Mouse (Mus musculus) retina, postnatal 7 days (tissue): ENCODE results near the gene Rrp7a.

Experiments
- DNase-seq: peaks from one replicate; pipeline ENCODE4 v3.0.0-alpha.2; 2012; ENCODE audit warnings: low read depth, low spot score

Rrp7a gene

GRCm38 (mm10) chr15:83122566-83123145 is at the start of gene Rrp7a:
Rrp7a (minus strand) TSS chr15:83122801.
- DNase-seq, result peak; percentile 73

GRCm38 (mm10) chr15:83171712-83172481 is 49.3 kb upstream of the Rrp7a start:
- peak; percentile 97 for DNase-seq

DNA sequence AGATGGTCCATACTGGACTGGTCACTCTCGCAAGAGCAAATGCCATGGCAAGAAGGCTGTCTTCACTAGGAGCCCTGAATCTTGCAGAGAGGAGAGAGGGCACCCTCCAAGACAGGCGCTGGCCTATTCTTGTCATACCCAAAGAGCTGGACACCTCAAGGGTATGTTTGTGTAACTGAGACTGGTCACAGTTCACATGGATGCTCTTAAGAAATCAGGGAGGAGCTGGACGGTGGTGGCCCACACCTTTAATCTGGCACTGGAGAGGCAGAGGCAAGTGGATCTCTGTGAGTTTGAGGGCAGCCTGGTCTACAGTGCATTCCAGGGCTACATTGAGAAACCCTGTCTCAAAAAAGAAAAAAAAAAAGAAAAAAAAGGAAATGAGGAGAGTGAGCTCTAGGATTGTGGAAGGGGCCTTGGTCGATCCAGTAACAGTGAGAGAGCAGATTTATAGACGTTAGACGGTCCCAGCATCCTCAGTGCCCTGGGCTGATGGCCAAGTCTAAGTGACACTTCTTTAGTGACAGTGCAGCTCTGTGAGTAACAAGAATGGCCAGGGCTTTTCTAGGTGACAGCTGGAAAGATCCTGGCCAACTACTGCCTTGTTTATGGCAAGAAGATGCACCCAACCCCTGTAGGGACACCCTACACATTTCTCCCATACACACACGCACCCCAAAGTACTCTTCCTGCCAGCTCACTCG is 48.5 kb upstream of the Rrp7a start:
- DNase-seq, result no peak

DNA sequence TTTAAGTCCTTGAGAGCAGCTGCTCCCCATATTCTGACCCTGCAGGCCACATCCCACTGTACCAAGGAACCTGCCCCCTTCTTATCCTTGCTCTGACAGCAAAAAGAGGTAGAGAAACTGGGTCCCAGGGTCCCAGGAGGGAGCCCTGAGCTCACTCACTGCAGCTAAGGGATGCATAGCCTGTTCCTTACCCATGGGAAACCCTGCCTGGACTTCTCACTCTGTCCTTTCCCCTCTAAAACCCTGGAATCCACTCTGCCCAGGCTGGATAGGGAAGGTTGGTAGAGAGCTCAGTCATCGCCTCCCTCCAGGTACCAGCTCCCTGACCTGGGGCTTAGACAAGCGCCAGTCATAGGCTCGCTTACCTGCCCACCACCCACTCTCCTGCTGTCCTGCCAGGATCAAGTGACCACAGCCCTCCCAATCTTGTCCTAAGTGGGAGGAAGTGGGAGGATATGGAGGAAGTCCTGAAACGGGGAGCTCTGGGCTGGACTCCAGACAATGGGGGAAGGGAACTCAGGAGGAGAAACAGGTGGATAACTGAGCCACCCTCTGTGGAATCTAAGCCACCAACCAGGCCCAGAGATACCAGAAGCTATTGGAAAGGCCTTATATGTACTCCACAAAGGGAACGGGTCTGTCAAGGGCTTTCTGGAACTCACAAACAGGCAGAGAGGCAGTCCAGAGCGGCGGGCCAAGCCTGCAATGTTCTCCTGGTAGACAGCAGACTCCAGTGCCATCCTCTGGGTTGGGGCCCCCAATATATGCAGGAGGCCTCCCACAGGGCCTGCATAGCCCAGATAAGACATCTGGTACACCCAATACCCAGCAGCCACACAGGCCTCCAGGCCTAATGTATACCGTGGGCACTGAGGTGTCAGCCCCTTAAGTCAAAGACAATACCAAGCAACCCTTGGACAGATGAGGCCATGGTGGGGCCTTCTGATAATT is 47.4 kb upstream of the Rrp7a start:
- DNase-seq, result no peak

GRCm38 (mm10) chr15:83168875-83169771 is 46.5 kb upstream of the Rrp7a start:
- DNase-seq, result no peak

DNA sequence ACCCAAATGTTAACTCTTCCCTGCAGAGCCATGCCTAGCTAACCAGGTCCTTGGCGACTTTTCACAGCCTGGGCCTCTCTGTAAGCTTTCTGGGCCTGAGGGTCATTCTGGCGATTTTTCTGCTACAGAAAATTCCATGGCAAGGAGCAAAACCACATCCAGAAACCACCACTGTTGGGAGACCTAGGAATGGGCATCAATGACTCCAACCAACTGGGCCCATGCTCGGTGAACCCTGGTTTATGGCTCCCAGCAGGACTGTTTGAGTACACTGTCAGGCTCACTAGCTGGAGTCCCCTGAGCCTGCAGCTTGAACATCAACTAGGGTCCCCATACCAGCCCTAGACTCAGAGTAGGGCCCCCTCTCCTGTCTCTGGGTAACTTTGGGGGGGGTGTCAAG is 45.7 kb upstream of the Rrp7a start:
- no peak for DNase-seq

DNA sequence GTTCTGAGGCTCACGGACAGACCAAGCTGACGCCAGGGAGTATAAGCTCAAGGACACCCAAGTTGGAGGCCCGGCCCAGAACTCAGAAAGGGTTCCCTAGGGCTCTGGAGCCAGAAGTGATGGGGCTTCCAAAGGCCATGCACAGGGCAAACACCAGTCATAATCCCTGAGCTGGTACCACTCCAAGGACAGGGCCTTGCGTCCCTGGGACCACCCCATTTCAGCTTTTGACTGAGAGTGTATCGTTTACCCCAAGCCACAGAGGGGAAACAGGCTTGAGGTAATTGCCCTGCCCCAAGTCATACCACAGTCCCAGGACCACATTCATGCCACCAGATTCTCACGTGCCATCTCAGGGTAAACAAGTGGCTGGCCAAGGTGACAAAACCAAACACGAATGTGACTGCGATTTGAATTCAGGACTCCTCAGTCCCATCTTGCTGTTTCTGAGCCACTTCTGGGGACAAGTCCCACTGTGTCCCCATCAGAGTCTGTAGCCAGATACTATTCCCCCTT is 45.0 kb upstream of the Rrp7a start:
- no peak for DNase-seq

- no peak for DNase-seq
Measured at GRCm38 (mm10) chr15:83167126-83167525, 44.5 kb upstream of the Rrp7a start.

- no peak for DNase-seq
Measured at GRCm38 (mm10) chr15:83166642-83167041, 44.0 kb upstream of the Rrp7a start.

GRCm38 (mm10) chr15:83165526-83166315 is 43.1 kb upstream of the Rrp7a start:
- no peak for DNase-seq

DNA sequence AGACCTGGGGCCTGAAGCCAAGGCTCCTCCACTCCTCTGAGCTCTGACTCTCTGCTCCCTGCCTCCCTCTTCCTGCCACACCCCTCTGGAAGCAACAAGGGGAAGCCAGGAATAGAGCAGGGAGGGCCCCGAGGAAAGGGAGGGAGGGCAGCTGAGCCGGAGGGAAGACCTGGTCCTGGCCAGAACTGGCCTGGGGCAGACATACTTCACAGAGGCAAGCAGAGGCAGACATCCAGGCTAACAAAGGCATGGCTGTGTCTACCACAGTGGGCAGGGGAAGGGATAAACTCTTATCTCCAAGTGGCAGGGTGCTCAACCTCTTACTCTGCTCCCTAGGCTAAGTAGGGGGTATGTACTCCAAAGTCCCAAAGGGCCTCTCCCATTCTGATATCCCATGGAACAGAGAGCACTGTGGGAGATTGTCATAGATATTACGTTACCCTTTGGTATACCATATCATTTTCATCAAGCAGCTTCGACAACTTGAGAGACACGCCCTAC is 42.4 kb upstream of the Rrp7a start:
- no peak for DNase-seq

DNA sequence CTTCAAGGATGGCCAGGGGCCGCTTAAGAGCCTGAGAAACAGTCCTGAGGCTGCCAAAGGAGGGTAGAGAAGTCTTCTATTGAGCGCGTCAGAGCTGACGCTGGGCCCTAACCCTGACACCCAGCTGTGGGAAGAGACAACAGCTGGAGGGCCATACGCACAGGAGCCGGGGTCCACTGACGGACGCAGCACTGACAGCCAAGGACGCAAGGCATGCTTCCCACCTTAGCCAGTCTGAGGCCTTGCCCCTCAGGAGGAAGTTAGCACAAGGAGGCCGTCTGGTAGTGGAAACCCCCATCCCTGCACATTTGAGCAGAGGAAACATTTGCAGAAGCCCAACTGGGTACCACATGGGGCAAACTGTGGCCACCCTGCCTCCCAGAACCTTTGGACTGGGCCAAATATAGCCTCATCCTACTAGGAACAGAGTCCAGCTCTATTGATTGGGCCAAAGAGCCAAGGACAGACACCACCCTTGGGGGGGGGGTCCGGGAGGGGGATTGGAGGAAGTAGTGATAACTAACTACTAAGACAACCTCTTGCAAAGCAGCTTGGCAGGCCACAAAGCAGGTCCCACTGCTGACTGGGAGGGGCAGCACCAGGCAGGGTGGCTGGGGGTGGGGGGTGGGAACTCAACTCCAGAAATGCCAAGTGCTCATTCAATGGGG is 40.4 kb upstream of the Rrp7a start:
- no peak for DNase-seq

DNA sequence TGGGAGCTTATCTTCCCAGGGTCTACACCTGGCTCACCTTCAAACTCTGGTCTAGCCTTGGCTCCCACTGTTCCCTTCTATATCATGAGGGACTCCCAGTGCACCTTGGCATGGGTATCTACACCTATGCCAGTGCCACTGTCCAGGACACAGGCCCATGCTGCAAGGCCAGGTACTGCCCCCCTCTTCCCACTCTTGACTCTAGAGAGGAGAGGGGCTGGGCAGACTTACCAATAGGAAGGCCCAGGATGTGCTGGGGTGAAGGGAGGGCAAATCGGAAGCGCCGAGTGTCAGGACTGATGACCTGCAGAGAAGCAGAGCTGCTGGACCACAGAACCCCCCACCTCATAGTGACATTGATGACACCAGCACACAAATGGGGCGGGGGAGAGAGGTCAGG is 39.4 kb upstream of the Rrp7a start:
- no peak for DNase-seq

DNA sequence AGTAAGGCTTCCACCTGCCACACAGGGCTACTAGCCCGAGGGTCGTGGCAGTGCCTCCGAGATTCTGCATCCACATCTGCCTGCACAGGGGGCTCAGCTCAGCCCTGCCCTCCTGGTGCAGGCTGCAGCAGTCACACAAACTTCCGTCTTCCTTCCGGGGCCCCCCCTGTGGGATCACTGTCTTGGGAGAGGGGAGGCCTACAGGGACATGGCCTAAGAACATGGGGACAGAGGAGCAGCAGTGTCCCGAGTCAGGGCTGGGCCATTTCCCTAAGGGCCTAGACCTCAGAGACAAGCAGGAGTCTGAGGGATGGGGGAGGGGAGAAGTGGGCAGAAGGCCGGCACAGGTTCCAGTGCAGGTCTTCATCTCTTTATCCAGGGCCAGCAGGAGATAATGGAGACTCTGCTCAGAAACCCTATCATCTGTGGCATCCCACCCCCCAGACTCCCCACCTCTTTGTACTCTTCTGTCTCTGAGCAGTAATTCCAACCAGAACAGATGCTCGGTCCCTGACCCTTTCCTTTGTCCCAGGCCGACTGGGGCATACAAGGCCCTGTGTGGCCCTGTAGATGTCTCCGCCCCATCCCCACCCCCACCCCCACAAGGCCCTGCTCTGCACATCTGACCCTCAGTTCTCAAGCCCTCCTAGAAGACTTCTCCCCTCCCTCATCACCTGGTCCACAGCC is 38.6 kb upstream of the Rrp7a start:
- no peak for DNase-seq

- no peak for DNase-seq
Measured at GRCm38 (mm10) chr15:83160561-83160960, 38.0 kb upstream of the Rrp7a start.

DNA sequence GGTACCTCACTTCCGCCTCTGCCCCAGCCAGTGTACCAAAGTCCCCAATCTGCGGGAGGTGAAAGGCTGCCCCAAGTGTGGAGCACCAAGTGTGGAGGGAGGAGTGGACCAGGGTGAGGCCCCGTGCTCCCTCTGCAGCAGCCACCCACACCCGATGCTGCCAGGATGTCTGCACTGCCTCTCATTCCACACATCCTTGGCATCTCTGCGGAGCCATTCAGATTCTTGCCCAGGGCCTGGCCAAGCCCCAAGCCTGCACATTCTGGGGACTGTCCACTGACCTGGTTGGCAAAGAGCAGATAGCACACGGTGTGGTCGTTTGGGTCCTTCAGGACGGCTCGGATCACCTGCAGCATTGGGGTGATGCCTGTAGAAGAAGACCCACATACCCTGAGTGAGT is 37.2 kb upstream of the Rrp7a start:
- no peak for DNase-seq

DNA sequence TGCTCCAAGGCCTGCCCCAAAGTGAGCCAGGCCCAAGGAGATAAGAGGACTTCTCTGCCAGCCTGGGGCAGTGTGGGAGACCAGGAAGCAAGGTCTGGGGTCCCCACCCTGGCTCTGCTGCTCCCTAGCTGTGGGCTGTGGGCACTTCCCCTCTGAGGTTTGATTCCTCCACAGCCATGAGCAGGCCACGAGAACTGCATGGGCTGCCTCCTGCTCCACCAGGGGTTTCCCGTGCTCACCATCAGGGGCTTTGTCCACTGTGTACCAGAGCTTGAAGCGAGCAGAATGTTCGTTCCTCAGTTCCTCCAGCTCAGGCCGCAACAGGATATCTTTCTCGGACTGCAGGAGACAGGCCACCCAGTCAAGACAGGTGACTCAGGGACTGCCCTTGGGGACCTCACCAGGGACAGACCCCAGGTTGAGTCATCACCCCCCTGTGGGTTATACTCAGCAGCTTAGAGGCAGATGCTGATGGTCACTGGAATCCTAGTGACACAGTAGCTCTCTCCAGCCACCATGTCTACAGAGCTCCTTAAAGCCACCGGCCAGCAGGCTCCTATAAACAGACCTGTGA is 36.1 kb upstream of the Rrp7a start:
- DNase-seq, result no peak

DNA sequence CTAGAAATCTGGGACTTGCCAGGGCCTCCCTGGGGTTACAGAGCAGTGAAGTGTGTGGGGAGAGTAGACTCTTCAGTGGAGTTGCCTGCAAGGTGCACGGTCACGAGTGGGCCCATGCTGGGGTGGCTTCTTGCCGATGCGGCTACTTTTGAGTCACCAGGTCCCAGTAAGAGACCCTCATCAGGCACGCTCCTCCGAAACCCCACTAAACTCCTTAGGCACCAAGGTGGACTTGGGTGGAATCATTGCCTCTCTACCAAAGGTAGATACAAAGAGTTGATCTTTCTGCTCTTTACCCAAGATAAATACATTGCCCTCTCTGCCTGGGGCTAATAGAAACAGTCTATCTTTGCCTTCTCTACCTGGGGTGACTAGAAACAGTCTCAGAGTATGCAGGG is 35.1 kb upstream of the Rrp7a start:
- DNase-seq, result no peak
